Mouse (Mus musculus) ZHBTc4 (cell line): ENCODE results near the gene Gm20388.

ENCODE experiments used
- DNase-seq: peaks from one replicate; pipeline ENCODE4 v3.0.0-alpha.2; 2011; ENCODE audit warnings: low read depth, low spot score

The Gm20388 gene

GRCm38 (mm10) chr8:123373403-123374238 is 3463.0 kb downstream of the Gm20388 start, which contains the start of gene Tcf25:
Tcf25 (plus strand) TSS chr8:123373753.
- DNase-seq, result peak; percentile 99

- peak; percentile 96 for DNase-seq
These were observed 3463.6 kb downstream of the Gm20388 start for GRCm38 (mm10) chr8:123374239-123374578.

GRCm38 (mm10) chr8:123375701-123376100 is 3465.1 kb downstream of the Gm20388 start:
- DNase-seq, result no peak

GRCm38 (mm10) chr8:123376106-123376505 is 3465.5 kb downstream of the Gm20388 start:
- DNase-seq, result peak; percentile 29

GRCm38 (mm10) chr8:123381711-123382110 is 3471.1 kb downstream of the Gm20388 start:
- no peak for DNase-seq

- no peak for DNase-seq
These were observed 3471.9 kb downstream of the Gm20388 start for GRCm38 (mm10) chr8:123382516-123382915.

GRCm38 (mm10) chr8:123384883-123385540 is 3474.4 kb downstream of the Gm20388 start:
- DNase-seq, result peak; percentile 71

GRCm38 (mm10) chr8:123387041-123387440 is 3476.4 kb downstream of the Gm20388 start:
- no peak for DNase-seq

GRCm38 (mm10) chr8:123387801-123388200 is 3477.2 kb downstream of the Gm20388 start:
- no peak for DNase-seq

- no peak for DNase-seq
These were observed 3478.4 kb downstream of the Gm20388 start for GRCm38 (mm10) chr8:123389026-123389425.

GRCm38 (mm10) chr8:123398308-123398707 is 3487.7 kb downstream of the Gm20388 start:
- DNase-seq, result no peak

- no peak for DNase-seq
These were observed 3491.3 kb downstream of the Gm20388 start for GRCm38 (mm10) chr8:123401936-123402335.

GRCm38 (mm10) chr8:123402730-123403326 is 3492.2 kb downstream of the Gm20388 start:
- no peak for DNase-seq

GRCm38 (mm10) chr8:123404521-123404920 is 3493.9 kb downstream of the Gm20388 start:
- DNase-seq, result no peak

GRCm38 (mm10) chr8:123406786-123407185 is 3496.1 kb downstream of the Gm20388 start, which contains the start of gene Mc1r:
Mc1r (plus strand) TSS chr8:123407107.
- DNase-seq, result peak; percentile 87

GRCm38 (mm10) chr8:123407612-123408011 is 3497.0 kb downstream of the Gm20388 start:
- no peak for DNase-seq

GRCm38 (mm10) chr8:123408586-123409544 is 3498.2 kb downstream of the Gm20388 start:
- peak; percentile 37 for DNase-seq

GRCm38 (mm10) chr8:123410049-123410587 is 3499.5 kb downstream of the Gm20388 start:
- peak; percentile 1 for DNase-seq

- peak; percentile 9 for DNase-seq
These were observed 3500.1 kb downstream of the Gm20388 start for GRCm38 (mm10) chr8:123410788-123411187.

GRCm38 (mm10) chr8:123411246-123411645 is 3500.6 kb downstream of the Gm20388 start, which contains the start of gene Tubb3:
Tubb3 (plus strand) TSS chr8:123411424.
- DNase-seq, result peak; percentile 92
